Mouse (Mus musculus): ENCODE results near the gene Sncg.

DNA sequence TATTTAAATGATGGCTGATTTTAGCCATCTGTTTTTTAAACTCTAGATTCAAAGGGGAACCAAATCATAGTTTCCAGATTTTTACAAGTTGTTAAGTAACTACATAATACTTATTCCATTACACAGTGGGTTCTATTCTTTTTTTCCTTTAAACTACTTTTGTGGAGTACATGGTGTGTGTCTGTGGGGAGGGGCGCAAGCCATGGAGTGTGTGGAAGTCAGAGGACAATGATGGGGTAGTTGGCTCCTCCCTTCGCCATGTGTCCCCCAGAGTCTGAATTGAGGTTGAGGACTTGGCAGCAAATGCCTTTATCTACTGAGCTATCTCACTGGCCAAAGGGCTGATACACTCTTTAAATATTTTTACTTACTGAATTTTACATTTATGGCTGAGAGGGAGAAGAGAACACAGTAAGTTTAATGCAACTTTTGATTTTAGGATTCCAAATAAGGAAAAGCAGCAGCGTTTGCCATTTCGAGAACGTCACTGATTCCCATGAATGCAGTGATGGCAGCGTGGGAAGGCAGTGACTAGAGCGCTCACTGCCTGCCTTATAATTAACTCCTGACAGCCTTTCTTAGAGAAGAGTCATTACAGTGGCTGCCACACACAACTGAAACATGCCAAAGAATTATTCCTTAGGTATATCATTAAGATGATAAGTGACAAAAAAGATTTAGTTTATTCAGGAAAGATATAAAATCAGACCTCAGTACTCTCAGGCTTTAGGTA, 37.7 kb upstream of the Sncg start:
- no peak for TF ChIP-seq CTCF (IDR thresholded peaks at IDR 0.05; ENCODE audit: borderline replicate concordance, insufficient read depth, low read depth, low read length)
- no peak for TF ChIP-seq POLR2A (IDR thresholded peaks at IDR 0.05; ENCODE audit: borderline replicate concordance, insufficient read depth, low read length)

Data from cerebellum, adult 2 months (tissue).